Mouse (Mus musculus): ENCODE measurements around the gene Rbm33.

Rbm33 gene

GRCm38 (mm10) chr5:28324457-28324856, 7.5 kb downstream of the Rbm33 start:
- DNase-seq (ENCODE audit: low read depth) = no peak

GRCm38 (mm10) chr5:28329024-28329806, 12.3 kb downstream of the Rbm33 start:
- DNase-seq (ENCODE audit: low read depth) = peak; percentile 19

- peak; percentile 17 for DNase-seq (ENCODE audit: low read depth)
These were observed 16.8 kb downstream of the Rbm33 start for GRCm38 (mm10) chr5:28333731-28334130.

GRCm38 (mm10) chr5:28351857-28352513, 35.1 kb downstream of the Rbm33 start:
- DNase-seq (ENCODE audit: low read depth) = no peak

- DNase-seq (ENCODE audit: low read depth) = no peak
These were observed 38.7 kb downstream of the Rbm33 start for GRCm38 (mm10) chr5:28355614-28356013.

- DNase-seq (ENCODE audit: low read depth) = no peak
These were observed 43.8 kb downstream of the Rbm33 start for GRCm38 (mm10) chr5:28360745-28361144.

- peak; percentile 35 for DNase-seq (ENCODE audit: low read depth)
These were observed 51.1 kb downstream of the Rbm33 start for GRCm38 (mm10) chr5:28368056-28368455.

- no peak for DNase-seq (ENCODE audit: low read depth)
These were observed 53.9 kb downstream of the Rbm33 start for GRCm38 (mm10) chr5:28370836-28371235.

- DNase-seq (ENCODE audit: low read depth) = no peak
These were observed 55.3 kb downstream of the Rbm33 start for GRCm38 (mm10) chr5:28372172-28372664.

- no peak for DNase-seq (ENCODE audit: low read depth)
These were observed 56.8 kb downstream of the Rbm33 start for GRCm38 (mm10) chr5:28373498-28374427.

- no peak for DNase-seq (ENCODE audit: low read depth)
These were observed 60.4 kb downstream of the Rbm33 start for GRCm38 (mm10) chr5:28377299-28377698.

GRCm38 (mm10) chr5:28382289-28382688, 65.4 kb downstream of the Rbm33 start:
- no peak for DNase-seq (ENCODE audit: low read depth)

- no peak for DNase-seq (ENCODE audit: low read depth)
These were observed 69.9 kb downstream of the Rbm33 start for GRCm38 (mm10) chr5:28386783-28387182.

GRCm38 (mm10) chr5:28387531-28388179, 70.7 kb downstream of the Rbm33 start:
- DNase-seq (ENCODE audit: low read depth) = no peak

- peak; percentile 86 for DNase-seq (ENCODE audit: low read depth)
These were observed 71.3 kb downstream of the Rbm33 start for GRCm38 (mm10) chr5:28388184-28388583.

- DNase-seq (ENCODE audit: low read depth) = no peak
These were observed 73.3 kb downstream of the Rbm33 start for GRCm38 (mm10) chr5:28390189-28390588.

GRCm38 (mm10) chr5:28397344-28397743, 80.4 kb downstream of the Rbm33 start:
- DNase-seq (ENCODE audit: low read depth) = peak; percentile 72

- DNase-seq (ENCODE audit: low read depth) = no peak
These were observed 81.8 kb downstream of the Rbm33 start for GRCm38 (mm10) chr5:28398736-28399135.

GRCm38 (mm10) chr5:28399451-28400115, 82.7 kb downstream of the Rbm33 start:
- no peak for DNase-seq (ENCODE audit: low read depth)

GRCm38 (mm10) chr5:28402756-28403155, 85.8 kb downstream of the Rbm33 start:
- DNase-seq (ENCODE audit: low read depth) = no peak

- DNase-seq (ENCODE audit: low read depth) = no peak
These were observed 89.7 kb downstream of the Rbm33 start for GRCm38 (mm10) chr5:28406662-28407061.

Data from NIH3T3 (cell line).